ENCODE assay signal across 7 mouse cellular contexts in genomic region chr11:3104501-3105260, GRCm38 (mm10).
A peak's percentile ranks its signal among the peaks of the same experiment; 100 is the strongest.
DNase-seq lines count a peak whose midpoint lies in the region; ATAC-seq lines count a peak whose summit lies in the region.
"Not testable (repeated sequence)": the region's sequence is repeated elsewhere in the genome, so short reads cannot be mapped to it uniquely, and the experiment has no call there.

No protein-coding gene starts in this region.

- not testable (repeated sequence) for H3K27ac ChIP-seq in liver, embryonic 11.5 days (ENCODE audit: low read depth, low read length)

- H3K27me3 ChIP-seq in liver, embryonic 11.5 days (replicated peaks; ENCODE audit: control insufficient read depth, insufficient read depth, low read length), result not testable (repeated sequence)

- H3K36me3 ChIP-seq in liver, embryonic 11.5 days (ENCODE audit: control insufficient read depth, insufficient read depth, low read length), result not testable (repeated sequence)

- not testable (repeated sequence) for H3K4me1 ChIP-seq in liver, embryonic 11.5 days (replicated peaks; ENCODE audit: control insufficient read depth, insufficient read depth, low read length)

- 60% methylated on average over 20 of the region's 20 CpGs for WGBS in liver, embryonic 11.5 days

- ATAC-seq in activated CD4-positive, CD25-positive, alpha-beta regulatory T cell, adult 4 months, result peak; percentile 41
- peak; percentile 35; the same call in 1 of the 2 replicates for ATAC-seq in liver, embryonic 11.5 days (replicated peaks; ENCODE audit: low FRiP score)

- H3K4me2 ChIP-seq in liver, embryonic 11.5 days, result peak overlapping the region; percentile 54

- H3K9me3 ChIP-seq in liver, embryonic 11.5 days (ENCODE audit: control insufficient read depth, low read length), result peaks cover 39% of the 10 kb centered on the region

- DNase-seq in CD4-positive, CD25-positive, alpha-beta regulatory T cell, adult 2 months (ENCODE audit: low read depth, low spot score), result peak; percentile 94
- DNase-seq in heart, adult 11 months, result peak; percentile 91
- DNase-seq in liver, embryonic 11.5 days (ENCODE audit: low spot score), result not testable (repeated sequence)
- DNase-seq in lung, postnatal 36 days, result peak; percentile 41
- peak; percentile 90 for DNase-seq in natural killer cell, adult 2 months (ENCODE audit: low spot score in 2 of 2)
- DNase-seq in thymus, adult 18-20 months, result peak; percentile 78 to 91

- not testable (repeated sequence) for H3K9ac ChIP-seq in liver, embryonic 11.5 days (ENCODE audit: low read depth, low read length)

- H3K4me3 ChIP-seq in liver, embryonic 11.5 days (ENCODE audit: low read depth, low read length), result peak overlapping the region; percentile 47
